Mouse (Mus musculus): ENCODE results near the gene Lpo.

The Lpo gene

DNA sequence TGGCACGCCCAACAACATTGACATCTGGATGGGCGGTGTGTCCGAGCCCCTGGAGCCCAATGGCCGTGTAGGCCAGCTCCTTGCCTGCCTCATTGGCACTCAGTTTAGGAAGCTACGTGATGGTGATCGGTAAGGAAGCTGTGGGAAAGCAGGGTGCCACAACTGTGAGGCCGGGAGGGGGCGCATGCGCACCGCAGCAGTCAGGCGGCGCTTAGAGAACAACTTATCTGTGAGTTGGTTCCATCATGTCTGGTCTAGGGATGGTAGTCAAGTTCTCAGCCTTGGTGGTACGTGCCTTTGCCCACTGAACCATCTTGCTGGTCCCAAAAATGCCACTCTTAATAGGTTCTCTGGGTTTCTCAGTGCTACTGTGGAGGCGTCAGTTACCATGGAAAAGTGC, 25.5 kb downstream of the Lpo start:
- peak; percentile 37 to 57 for DNase-seq

DNA sequence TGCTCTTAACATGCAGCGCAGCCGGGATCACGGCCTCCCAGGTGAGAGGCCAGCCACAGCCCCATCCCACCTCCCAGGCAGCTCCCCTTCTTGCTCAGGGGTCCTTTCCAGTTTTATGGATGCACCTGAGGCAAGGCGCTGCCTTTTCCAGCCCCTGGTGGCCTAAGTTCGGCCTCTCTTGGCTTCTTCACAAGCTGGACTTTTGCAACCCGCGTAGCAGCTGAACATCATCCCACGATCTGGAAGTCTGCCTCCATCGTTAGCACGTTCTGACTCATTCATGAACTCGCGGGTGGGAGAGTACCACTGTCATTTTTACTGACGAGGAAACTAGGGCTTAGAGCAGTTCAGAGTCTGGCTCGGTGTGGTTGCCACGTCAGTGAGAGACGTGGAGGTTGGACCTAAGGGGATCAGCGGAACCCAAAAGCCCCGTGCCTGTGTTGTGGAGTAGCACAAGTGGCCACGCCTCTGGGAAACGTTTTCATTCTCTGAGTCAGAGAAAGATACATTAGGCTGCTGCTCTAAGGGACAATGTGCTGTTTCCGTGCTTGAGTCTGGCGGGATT, 26.3 kb downstream of the Lpo start:
- no peak for DNase-seq

DNA sequence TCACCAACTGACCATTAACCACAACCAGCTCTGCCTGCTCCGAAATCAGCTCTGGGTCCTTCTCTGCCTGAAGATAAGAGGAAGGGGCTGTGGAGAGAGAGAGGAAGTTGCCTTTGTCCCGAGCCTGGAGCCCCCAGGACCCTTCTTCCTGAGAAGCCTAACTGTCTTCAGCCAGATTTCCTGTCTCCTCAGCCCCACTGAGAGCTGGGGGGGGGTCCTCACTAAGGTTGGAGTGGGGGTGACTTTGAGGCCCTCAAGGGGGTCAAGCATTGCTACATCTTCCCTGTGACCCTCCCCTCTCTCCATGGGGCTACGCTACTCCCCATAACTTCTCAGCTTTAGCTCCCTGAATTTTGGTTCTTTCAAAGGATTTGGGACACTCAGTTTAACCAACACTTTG, 34.6 kb downstream of the Lpo start, which contains the start of gene Mpo:
Gene Mpo (plus strand): TSS at position 122 of the 400 bp plus-strand sequence.
- DNase-seq, result no peak

DNA sequence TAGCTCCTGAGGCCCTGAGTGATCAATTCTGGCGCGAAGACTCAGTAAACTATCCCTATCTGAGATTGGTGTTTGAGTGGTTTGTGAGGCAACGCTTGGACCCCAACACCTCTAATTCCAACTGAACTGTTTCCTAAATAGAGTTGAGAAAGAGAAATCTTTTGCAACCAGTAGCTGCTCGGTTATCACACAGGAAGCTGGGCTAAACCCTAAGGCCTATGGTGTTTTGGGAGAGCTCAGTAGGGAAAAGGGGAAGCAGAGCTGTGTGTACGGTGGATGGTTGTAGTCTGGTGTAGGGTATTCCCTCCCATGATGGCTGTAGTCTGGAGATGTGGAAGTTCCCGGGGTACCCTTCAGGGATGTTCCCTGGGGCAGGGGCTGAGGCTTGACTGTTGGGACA, 38.0 kb downstream of the Lpo start:
- DNase-seq, result no peak

DNA sequence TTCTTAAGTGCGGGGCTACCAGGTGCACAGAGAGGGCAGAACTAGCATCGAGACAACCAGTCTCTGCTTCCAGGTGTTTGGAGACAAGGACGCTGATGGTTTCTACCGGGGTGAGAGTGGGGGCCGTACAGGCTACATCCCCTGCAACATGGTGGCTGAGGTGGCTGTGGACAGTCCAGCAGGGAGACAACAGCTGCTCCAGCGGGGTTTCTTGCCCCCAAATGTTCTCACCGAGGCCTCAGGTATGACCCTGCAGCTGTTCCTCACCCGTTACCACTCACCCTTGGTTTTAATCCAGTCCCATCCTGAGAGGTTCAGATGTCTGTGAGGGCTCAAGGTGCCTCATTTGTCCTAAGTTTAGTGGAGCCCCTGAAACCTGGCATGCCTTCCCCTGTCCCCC, 48.0 kb downstream of the Lpo start:
- DNase-seq, result peak in 1 of 2 experiments; percentile 24

DNA sequence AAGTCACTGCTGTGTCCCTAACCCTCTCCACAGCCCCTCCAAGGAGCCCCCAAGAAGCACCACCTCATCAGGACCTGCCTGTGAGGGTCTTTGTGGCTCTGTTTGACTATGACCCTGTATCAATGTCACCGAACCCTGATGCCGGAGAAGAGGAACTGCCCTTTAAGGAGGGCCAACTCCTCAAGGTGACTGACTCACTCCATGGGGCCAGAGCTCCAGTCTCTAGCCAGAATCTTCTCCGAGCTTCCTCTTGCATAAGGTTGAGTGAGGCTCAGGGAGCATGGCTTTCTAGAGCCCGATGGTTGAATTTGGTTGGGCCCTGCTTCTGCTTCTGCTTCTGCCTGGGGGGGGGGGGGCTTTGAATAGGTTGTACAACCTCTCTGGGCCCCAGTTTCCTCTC, 48.7 kb downstream of the Lpo start:
- peak; percentile 30 to 39 for DNase-seq

DNA sequence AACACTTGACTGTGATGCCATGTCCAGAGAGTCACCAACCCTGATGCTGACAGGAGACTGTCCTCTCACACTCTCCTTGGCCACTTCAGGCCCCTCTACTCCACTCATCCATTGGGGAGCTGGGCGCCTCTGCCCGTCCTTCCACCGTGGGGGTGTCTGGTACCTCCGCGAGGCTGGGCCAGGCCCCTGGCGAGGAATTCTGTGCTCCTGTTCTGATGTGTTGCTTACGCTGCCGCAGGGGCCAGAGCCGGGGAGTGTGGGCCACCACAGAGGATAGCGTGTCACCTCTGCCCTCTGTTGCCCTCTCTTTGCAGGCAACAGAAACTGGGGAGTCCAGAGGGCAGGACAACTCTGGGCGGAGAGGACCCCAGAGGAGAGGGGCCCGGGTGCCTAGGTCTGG, 49.2 kb downstream of the Lpo start:
- peak in 1 of 2 experiments; percentile 51 for DNase-seq

DNA sequence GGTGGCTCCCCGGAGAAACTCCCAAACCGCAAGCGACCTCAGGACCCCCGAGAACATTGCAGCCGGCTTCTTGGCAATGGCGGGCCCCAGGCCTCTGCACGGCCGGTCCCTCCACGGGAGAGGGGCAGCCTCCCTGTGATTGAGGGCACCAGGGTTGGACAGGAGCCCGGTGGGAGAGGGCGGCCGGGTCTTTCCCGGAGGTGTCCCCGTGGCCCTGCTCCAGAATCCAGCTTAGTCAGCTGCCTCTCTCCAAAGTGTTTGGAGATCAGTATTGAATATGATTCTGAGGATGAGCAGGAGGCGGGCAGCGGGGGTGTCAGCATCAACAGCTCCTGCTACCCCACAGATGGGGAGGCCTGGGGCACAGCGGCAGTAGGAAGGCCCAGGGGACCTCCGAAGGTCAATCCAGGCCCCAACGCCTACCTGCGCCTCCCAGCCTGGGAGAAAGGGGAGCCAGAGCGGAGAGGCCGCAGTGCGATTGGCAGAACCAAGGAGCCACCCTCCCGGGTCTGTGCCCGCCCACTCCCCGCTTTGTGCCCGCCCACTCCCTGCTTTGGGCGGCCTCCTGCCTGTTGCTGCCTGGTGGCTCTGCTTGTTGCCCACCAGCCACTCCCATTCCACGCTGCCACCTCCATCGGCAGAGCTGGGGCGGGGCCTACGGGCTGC, 49.9 kb downstream of the Lpo start:
- peak; percentile 87 to 89 for DNase-seq

DNA sequence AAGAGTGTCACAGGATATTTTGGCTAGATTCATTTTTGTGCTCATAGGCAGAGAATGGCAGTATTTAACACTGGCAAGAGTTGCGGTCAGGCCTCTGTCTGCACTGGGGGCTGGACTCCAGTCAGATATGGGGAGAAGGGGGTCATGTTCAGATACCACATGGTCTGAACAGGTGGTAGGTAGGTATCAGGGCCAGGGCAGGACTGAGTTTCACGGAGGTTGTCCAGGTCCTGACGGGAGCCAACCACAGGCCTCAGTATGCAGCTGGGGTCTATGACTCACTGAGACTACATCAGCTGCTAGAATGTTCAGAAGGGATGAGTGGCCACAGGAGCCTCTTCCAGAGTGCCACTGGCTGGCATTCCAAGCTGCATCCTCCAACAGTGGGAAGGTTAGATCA, 55.7 kb downstream of the Lpo start:
- peak; percentile 5 to 9 for DNase-seq

DNA sequence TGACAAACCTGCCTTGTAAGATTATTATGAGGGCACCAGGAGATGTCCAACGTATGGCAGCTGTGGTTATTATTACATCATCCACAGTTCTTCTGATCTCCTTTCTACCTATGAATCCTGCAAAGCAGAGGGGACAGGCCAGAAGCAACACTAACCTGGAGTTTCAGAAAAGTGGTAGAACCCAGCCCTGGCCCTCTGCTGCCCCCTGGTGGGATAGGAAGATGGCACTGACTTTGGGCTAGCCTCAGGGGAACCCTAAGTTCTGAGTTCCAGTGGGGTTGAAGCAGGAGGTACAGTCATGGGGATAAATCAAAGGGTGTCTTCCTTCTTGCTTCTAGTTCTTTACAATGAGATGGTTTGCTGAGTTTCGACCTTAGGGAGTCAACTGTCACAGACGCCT, 57.1 kb downstream of the Lpo start:
- peak; percentile 83 to 90 for DNase-seq

DNA sequence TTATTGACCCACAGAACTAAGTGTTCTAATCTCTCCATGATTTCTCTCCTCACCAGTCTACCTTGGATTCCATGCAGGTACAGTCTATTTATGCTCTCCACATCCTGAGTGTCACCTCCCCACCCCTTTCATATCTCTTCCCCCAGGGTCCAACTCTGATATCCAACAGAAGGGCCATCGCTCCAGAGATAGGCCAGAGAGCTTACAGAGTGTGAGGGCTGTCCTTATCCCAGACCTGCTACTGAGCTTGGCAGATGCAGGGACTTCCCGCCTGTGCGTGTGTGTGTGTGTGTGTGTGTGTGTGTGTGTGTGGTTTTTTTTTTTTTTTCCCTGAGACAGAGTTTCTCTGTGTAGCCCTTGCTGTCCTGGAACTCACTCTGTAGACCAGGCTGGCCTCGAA, 59.3 kb downstream of the Lpo start:
- no peak for DNase-seq

DNA sequence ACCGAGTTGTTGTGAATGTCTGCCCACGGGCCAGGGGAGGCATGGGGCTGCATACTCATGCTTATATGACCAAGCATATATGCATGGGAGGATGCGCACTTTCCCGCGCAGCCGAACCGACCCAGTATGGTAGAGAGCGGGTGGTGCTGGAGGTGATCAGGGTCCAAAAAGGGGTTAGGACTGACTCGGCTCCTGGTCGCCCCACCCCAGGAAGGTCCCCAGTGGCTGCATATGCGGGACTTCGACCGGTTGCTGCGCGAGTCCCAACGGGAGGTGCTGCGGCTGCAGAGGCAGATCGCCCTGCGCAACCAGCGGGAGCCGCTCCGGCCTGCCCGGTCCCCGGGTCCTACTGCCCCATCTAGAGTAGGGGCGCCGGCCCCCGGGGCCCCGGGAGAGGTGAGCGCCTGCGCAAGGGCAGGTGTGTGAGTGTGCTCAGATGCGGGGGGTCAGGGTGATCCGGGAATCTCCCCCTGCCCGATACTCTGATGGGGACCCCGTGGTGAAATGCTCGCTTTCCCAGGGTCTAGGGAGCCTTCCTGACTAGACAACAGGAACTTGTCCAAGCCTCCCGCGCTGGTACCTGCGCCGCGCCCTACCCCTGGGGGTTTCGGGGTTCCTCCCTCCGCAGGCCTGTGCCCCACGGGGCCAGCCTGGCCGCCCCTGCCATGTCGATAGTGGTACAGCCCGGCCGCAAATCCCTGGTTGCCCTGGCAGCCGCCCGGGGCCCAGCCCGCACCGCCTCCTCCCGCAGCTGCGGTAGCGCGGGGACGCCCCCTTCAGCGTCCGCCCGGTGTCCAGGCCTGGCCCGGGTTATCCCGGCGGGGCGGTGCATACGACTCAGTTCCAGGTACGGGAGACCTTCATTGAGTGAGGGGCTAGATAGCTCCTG, 63.9 kb downstream of the Lpo start:
- DNase-seq, result peak; percentile 81 to 84

DNA sequence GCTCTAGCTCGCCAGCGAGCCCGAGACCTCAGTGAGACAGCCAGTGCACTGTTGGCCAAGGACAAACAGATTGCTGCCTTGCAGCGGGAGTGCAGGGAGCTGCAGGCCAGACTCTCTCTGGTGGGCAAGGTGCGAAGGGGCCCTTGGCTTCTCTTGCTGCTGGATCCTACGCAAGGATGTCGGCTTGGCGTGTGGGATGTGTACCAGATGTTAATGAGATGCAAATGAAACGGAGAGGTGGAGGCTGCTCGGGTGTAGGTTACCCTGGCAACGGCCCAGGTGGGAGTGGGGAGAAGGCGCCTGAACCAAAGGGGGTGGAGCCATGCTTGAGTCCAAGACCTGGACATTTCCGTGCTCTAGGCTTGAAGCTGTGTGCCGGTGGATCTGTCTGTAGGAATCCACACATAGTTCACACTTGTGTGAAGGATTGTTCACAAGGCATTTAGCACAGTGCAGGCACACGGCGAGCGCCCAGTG, 64.5 kb downstream of the Lpo start:
- DNase-seq, result peak; percentile 85 to 87

DNA sequence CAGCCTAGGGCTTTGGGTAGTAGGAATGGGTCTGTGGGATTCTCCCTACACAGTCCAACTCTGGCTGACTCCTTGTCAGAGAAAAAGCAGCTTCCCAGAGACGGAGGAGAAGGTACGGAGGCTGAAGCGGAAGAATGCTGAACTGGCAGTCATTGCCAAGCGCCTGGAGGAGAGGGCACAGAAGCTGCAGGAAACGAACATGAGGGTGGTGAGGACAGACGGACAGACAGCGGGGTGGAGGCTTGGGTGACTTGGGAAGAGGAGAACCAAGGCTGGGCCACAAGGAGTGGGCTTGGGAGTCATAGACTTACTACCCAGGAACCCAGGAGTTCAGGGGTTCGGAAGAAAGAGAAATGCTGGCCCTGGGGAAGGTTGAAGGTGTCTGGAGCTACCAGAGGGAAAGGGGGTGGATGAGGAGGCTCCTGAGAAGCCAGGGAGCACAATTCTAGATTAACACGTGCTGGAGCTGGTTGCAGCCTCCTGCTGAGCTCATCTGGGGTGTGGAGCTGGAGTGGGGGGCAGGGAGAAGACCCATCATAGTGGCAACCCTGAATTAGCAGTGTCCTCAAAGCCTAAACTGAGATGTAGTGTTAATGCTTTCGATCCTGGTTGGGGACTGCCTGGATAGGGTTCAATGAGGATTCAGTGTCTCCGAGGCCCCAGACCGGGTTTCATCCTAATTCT, 65.2 kb downstream of the Lpo start:
- peak; percentile 60 to 63 for DNase-seq

DNA sequence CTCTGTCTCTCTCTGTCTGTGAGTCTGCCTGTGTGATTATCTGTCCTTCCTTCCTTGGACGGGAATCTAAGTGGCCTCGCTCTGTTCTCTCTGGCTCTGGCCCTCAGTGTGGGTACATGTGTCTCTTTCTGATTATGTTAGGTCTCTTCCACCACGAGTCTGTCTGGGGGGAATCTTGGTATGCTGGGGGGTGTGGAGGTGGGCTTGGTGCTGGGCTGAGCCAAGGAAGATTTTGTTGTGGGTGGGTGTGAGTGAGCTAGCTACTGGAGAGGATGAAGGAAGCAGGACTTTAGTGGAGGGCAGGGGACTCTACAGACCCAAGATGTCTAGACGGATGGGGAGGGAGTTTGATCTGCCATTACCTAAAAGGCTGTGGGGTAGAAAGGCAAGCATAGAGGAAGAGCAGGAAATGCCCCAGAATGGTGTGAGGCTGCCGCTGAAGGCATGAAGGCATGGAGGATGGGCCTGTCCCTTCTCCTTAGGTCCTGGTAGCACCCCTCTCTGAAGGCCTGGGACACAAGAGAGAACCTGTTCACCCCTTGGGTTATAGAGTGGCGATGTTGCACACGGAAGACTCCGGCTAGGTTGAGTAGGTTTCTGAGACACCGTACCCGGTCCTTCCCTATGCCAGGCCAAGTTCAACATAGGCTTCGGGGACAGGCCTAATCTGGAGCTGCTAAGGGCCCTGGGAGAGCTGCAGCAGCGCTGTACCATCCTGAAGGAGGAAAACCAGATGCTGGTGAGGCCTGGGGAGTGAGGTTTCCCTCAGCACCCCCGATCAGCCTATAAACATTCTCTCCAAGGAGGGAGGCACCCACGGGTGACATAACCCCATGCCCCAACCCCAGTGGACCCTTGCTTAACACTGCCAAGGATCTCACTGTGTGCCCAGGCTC, 66.0 kb downstream of the Lpo start:
- DNase-seq, result peak in 1 of 2 experiments; percentile 39

DNA sequence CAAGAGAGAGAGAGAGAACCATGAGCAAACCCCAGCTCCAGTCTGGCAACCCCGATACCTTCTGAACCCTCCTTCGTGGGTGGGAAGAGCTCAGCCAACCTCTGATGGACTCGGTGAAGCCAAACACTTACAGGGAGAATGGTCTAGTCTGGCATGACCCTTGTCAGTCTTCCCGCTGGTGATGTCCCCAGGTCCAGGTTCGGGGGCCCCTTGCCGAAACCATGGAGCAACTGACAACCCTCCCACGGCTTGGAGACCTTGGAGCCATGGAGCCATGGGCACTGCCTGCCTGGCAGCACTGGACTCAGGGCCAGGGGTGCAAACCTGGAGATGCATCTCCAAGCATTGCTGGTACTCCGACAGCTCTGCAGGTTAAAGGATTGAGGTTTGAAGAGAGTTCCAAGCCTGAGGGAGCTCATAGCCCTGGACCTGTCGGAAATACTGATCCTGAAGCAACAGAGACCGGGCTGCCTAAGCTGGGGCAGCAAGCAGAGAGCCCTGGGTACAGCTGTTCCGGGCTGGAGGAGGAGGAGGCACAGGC, 66.8 kb downstream of the Lpo start:
- peak; percentile 55 to 70 for DNase-seq

DNA sequence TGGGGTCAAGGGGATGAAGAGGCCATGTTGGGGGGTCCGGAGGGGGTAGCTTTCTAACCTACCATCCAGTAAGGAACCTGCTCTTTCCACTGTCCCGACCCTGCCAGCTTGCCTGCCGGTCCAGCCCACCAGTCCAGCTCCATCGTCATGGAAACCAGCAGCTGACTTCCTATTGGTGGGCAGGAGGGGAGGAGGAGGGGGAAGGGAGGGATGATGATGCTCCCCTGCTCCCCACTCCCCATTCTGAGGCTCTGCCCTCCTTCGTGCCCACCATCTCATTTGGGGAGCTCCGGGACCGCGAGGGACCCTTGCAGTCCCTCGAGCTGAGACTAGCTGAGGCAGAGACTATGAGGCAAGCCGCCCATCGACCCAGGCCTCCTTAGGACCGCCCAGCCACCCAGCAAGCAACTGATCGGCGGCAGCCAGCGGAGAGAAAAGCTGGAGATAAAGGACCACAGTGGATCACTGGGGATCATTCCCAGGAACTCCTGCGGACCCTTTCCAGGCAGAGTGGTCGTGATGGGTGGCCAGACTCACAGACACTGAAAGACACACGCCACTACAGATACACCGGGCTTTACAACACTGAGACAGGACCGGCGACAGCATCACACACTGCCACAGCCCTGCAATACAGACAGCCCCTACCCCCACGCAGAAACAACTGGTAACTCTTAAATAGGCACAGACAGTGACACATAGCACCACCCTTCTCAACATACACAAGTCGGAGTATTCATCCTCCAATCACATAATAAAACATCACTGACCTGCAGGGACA, 67.6 kb downstream of the Lpo start, which contains the start of gene Tspoap1:
Gene Tspoap1 (plus strand): TSS at position 241 of the 781 bp plus-strand sequence.
- DNase-seq, result peak; percentile 76 to 81

DNA sequence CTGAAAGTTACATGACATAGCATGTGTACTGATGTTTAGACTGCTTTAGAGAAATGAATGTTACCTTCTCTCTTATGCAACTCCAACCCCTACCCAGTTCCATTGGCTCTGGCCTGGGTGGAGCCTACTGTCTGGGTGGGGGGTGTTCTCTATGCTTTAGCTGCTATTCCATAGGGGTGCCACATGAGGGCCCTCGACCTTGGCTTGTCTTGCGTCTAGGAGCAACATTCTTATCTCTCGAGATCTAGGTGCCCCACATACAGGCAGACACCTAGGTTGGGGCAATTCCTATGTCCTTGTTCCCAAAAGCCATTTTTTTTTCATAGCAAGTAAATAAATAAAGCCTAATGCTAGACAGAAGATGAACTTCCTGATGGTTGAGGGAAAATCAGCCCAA, 68.5 kb downstream of the Lpo start:
- peak; percentile 43 to 63 for DNase-seq

DNA sequence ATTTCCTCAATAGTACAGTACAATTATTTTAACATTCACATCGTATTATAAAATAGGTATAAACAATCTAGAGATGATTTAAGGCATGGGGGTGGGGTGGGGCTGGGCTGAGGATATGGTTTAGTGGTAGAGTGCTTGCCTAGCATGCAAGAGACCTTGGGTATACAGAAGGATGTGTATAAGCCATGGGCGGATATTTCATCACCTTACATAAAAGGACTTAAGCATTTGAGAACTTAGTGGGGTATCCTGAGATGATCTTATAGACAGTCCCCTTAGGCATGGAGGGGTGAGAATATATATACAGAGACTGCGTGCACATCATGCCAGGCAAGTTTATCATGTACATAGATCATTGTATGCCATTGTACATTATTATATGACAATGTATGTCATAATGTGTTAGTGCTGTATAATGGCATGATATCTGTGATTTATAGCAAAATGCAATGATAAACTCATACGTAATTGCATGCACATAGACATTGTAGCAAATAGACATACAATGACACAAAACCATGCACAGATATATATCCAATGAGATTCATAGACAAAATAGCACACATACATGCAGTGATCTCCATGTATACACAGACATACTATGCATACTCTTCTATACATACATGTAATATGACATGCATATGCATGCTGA, 69.0 kb downstream of the Lpo start:
- no peak for DNase-seq
